Mouse (Mus musculus) MEL (cell line): ENCODE data around the gene Mrpl22. TPM values are rescaled to one million over a fixed set of nuclear protein-coding genes. Genes with fewer than 3 reads are reported as not detected.

Source experiments
- DNase-seq: peaks from one replicate; pipeline ENCODE4 v3.0.0; 2011; ENCODE audit warnings: low read depth, low spot score
- H3K27ac ChIP-seq: 2 replicates; pipeline ENCODE4 v1.5.1; 2012; ENCODE audit warnings: low read depth, mild to moderate bottlenecking, control low read depth, low read length, moderate library complexity; ENCODE audit not compliant: control insufficient read depth
- H3K27me3 ChIP-seq, 2 experiments: fragments of 150-350 bp in 1 of 2; sonication (generic) in 1 of 2; 2 replicates each; pipeline ENCODE4 v1.6.1; 2012; ENCODE audit warnings: low read length in 2 of 2, mild to moderate bottlenecking in 2 of 2, improper control_type of control experiment in 1 of 2, moderate library complexity in 1 of 2; ENCODE audit not compliant: insufficient read depth in 2 of 2, control insufficient read depth in 1 of 2
- H3K36me3 ChIP-seq, 2 experiments: 2 replicates each; pipeline ENCODE4 v1.6.1; 2012 to 2014; ENCODE audit warnings: low read length in 2 of 2, improper control_type of control experiment in 1 of 2, inconsistent platforms in 1 of 2, mild to moderate bottlenecking in 1 of 2; ENCODE audit not compliant: insufficient read depth in 2 of 2, control insufficient read depth in 1 of 2
- H3K4me1 ChIP-seq, 2 experiments: fragments of 150-350 bp in 1 of 2; sonication (generic) in 1 of 2; 2 replicates each; pipeline ENCODE4 v1.6.1; 2012; ENCODE audit warnings: low read length in 2 of 2, improper control_type of control experiment in 1 of 2, mild to moderate bottlenecking in 1 of 2; ENCODE audit not compliant: insufficient read depth in 2 of 2, control insufficient read depth in 1 of 2
- H3K4me3 ChIP-seq, 2 experiments: fragments of 150-350 bp in 1 of 2; sonication (generic) in 1 of 2; 2 replicates each; pipeline ENCODE4 v1.5.1; 2012; ENCODE audit warnings: low read depth in 2 of 2, low read length in 2 of 2, mild to moderate bottlenecking in 2 of 2, moderate library complexity in 2 of 2, control low read depth in 1 of 2, improper control_type of control experiment in 1 of 2; ENCODE audit not compliant: control insufficient read depth in 1 of 2, insufficient read depth in 1 of 2
- H3K79me2 ChIP-seq: 2 replicates; pipeline ENCODE4 v1.6.1; 2012; ENCODE audit warnings: mild to moderate bottlenecking, low read length, moderate library complexity; ENCODE audit not compliant: control insufficient read depth, poor library complexity, insufficient read depth
- H3K9ac ChIP-seq: 2 replicates; pipeline ENCODE4 v1.6.1; 2012; ENCODE audit warnings: low read depth, mild to moderate bottlenecking, control low read depth, low read length, moderate library complexity; ENCODE audit not compliant: control insufficient read depth, poor library complexity, severe bottlenecking
- H3K9me3 ChIP-seq: fragments of 150-350 bp; sonication (generic); replicated peaks from 2 replicates; pipeline ENCODE4 v1.6.1; 2012; ENCODE audit warnings: mild to moderate bottlenecking, low read length, improper control_type of control experiment, moderate library complexity; ENCODE audit not compliant: insufficient read depth
- BHLHE40 ChIP-seq: IDR thresholded peaks from 2 replicates; pipeline ENCODE4 v1.6.1; 2012; ENCODE audit warnings: low read depth, mild to moderate bottlenecking, inconsistent platforms, low read length, improper control_type of control experiment, borderline replicate concordance
- CHD2 ChIP-seq: IDR thresholded peaks from 2 replicates; pipeline ENCODE4 v1.6.1; 2011; ENCODE audit warnings: low read length, improper control_type of control experiment
- CTCF ChIP-seq, 3 experiments: IDR thresholded peaks in 2 of 3; conservative IDR thresholded peaks in 1 of 3; 2 replicates each; pipeline ENCODE4 v1.5.1; 2011 to 2012; ENCODE audit warnings: low read length in 3 of 3, low read depth in 2 of 3, mild to moderate bottlenecking in 2 of 3, improper control_type of control experiment in 1 of 3, inconsistent platforms in 1 of 3, mixed read lengths in 1 of 3, moderate library complexity in 1 of 3; ENCODE audit not compliant: control insufficient read depth in 1 of 3, insufficient read depth in 1 of 3, poor library complexity in 1 of 3, severe bottlenecking in 1 of 3
- E2F4 ChIP-seq: IDR thresholded peaks from 2 replicates; pipeline ENCODE4 v1.6.1; 2011; ENCODE audit warnings: low read depth, low read length, improper control_type of control experiment, borderline replicate concordance
- ELF1 ChIP-seq: IDR thresholded peaks from 2 replicates; pipeline ENCODE4 v1.6.1; 2014; ENCODE audit warnings: low read depth, mild to moderate bottlenecking, inconsistent platforms, low read length, improper control_type of control experiment, moderate library complexity
- EP300 ChIP-seq, 2 experiments: IDR thresholded peaks; 2 replicates each; pipeline ENCODE4 v1.6.1; 2011; ENCODE audit warnings: improper control_type of control experiment in 2 of 2, low read length in 2 of 2, low read depth in 1 of 2, mild to moderate bottlenecking in 1 of 2
- GABPA ChIP-seq: IDR thresholded peaks from 2 replicates; pipeline ENCODE4 v1.6.1; 2012; ENCODE audit warnings: low read depth, mild to moderate bottlenecking, inconsistent platforms, low read length, improper control_type of control experiment, moderate library complexity
- GATA1 ChIP-seq: IDR thresholded peaks from 2 replicates; pipeline ENCODE4 v1.6.1; 2011; ENCODE audit warnings: low read depth, low read length, improper control_type of control experiment
- HCFC1 ChIP-seq: IDR thresholded peaks from 2 replicates; pipeline ENCODE4 v1.6.1; 2012; ENCODE audit warnings: low read depth, mild to moderate bottlenecking, inconsistent platforms, low read length, improper control_type of control experiment, moderate library complexity
- MXI1 ChIP-seq: IDR thresholded peaks from 2 replicates; pipeline ENCODE4 v1.6.1; 2011; ENCODE audit warnings: mild to moderate bottlenecking, low read depth, low read length, improper control_type of control experiment
- NELFE ChIP-seq: IDR thresholded peaks from 2 replicates; pipeline ENCODE4 v1.6.1; 2011; ENCODE audit warnings: low read depth, low read length, improper control_type of control experiment
- RAD21 ChIP-seq: IDR thresholded peaks from 2 replicates; pipeline ENCODE4 v1.6.1; 2011; ENCODE audit warnings: mild to moderate bottlenecking, low read depth, low read length, improper control_type of control experiment
- SIN3A ChIP-seq: IDR thresholded peaks from 2 replicates; pipeline ENCODE4 v1.6.1; 2012; ENCODE audit warnings: low read length, improper control_type of control experiment, inconsistent platforms
- SMC3 ChIP-seq: IDR thresholded peaks from 2 replicates; pipeline ENCODE4 v1.6.1; 2011; ENCODE audit warnings: low read depth, low read length, improper control_type of control experiment
- TAL1 ChIP-seq: IDR thresholded peaks from 2 replicates; pipeline ENCODE4 v1.6.1; 2012; ENCODE audit warnings: mild to moderate bottlenecking, inconsistent platforms, low read length, moderate library complexity, mixed read lengths
- TBP ChIP-seq: IDR thresholded peaks from 2 replicates; pipeline ENCODE4 v1.8.0; 2011; ENCODE audit warnings: low read depth, low read length, improper control_type of control experiment
- TCF12 ChIP-seq: IDR thresholded peaks from 2 replicates; pipeline ENCODE4 v1.6.1; 2014; ENCODE audit warnings: low read depth, mild to moderate bottlenecking, inconsistent platforms, low read length, improper control_type of control experiment, moderate library complexity
- USF1 ChIP-seq: IDR thresholded peaks from 2 replicates; pipeline ENCODE4 v1.6.1; 2014; ENCODE audit warnings: low read depth, mild to moderate bottlenecking, inconsistent platforms, low read length, improper control_type of control experiment, moderate library complexity
- USF2 ChIP-seq, 2 experiments: IDR thresholded peaks; 2 replicates each; pipeline ENCODE4 v1.6.1; 2011 to 2012; ENCODE audit warnings: improper control_type of control experiment in 2 of 2, low read length in 2 of 2, borderline replicate concordance in 1 of 2, inconsistent platforms in 1 of 2, low read depth in 1 of 2, mild to moderate bottlenecking in 1 of 2; ENCODE audit not compliant: insufficient read depth in 1 of 2
- ZMIZ1 ChIP-seq: IDR thresholded peaks from 2 replicates; pipeline ENCODE4 v1.6.1; 2012; ENCODE audit warnings: low read depth, mild to moderate bottlenecking, inconsistent platforms, low read length, improper control_type of control experiment, moderate library complexity
- ZNF384 ChIP-seq: IDR thresholded peaks from 2 replicates; pipeline ENCODE4 v1.6.1; 2012; ENCODE audit warnings: low read depth, mild to moderate bottlenecking, inconsistent platforms, low read length, improper control_type of control experiment
- polyA plus RNA-seq, 2 experiments: library from polyadenylated mRNA; stranded (reverse) in 1 of 2; unstranded in 1 of 2; fragments of >175 nt in 1 of 2; fragments of >200 nt in 1 of 2; gene quantifications; 2 replicates each; pipeline versions ENCODE4 v1.2.1 to v1.2.4; 2012; ENCODE audit warnings: low replicate concordance in 2 of 2, low read depth in 1 of 2; ENCODE audit not compliant: insufficient read length in 2 of 2, insufficient read depth in 1 of 2, missing spikeins in 1 of 2
- total RNA-seq: library from RNA; depleted of rRNA; stranded (reverse); fragments of 300-350 nt; gene quantifications from 2 replicates; pipeline ENCODE4 v1.2.3, GENCODE M21; 2012

Mrpl22 gene
- total and polyA plus RNA-seq, 3 experiments = 144 to 187 TPM; not detected in 1

DNA sequence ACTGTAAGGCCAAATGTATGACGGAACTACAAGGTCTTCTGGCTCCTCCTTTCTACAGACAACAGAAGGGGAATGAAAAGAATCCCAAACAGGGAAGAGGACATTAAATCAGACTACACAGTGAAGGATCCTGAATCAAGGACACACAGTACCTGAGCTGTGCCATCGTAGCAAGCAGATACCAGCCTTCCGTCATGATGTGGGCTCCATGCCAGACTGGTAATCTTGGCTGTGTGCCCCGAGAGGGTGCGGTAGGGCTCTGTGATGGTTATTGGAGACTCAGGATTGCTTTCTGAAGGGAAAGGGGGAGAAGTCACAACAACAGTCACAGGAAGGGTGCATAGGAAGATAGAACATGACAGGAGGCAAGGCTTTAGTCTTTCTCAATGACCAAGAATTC, 25.2 kb upstream of the Mrpl22 start:
- DNase-seq = no peak
- no peak overlapping the region for H3K9ac ChIP-seq
- H3K9me3 ChIP-seq = no peaks in the 10 kb centered on the region
- no peaks in the 10 kb centered on the region for H3K27me3 ChIP-seq
- peaks cover 0 to 21% of the 10 kb centered on the region in 2 experiments; a peak in 2 of 4 replicates for H3K36me3 ChIP-seq
- H3K4me3 ChIP-seq = no peak overlapping the region
- H3K79me2 ChIP-seq = no peaks in the 10 kb centered on the region
- no peak overlapping the region for H3K27ac ChIP-seq
- H3K4me1 ChIP-seq = no peaks in the 10 kb centered on the region
- TF ChIP-seq E2F4 = no peak
- TF ChIP-seq ELF1 = no peak

- H3K27ac ChIP-seq = no peak overlapping the region
- no peak overlapping the region for H3K9ac ChIP-seq
- DNase-seq = no peak
- H3K4me3 ChIP-seq = no peak overlapping the region
- TF ChIP-seq USF1 (no peak), TBP (no peak), ZNF384 (no peak), TAL1 (no peak), BHLHE40 (no peak), ZMIZ1 (no peak), RAD21 (no peak), GABPA (no peak), SIN3A (no peak), USF2 (IDR thresholded peaks at IDR 0.05; ENCODE audit: borderline replicate concordance in 1 of 2, insufficient read depth in 1 of 2, low read depth in 1 of 2, low read length in 2 of 2) (no peak), EP300 (IDR thresholded peaks at IDR 0.05; ENCODE audit: low read depth in 1 of 2, low read length in 2 of 2) (no peak), NELFE (no peak), GATA1 (no peak), ELF1 (no peak), SMC3 (no peak), CHD2 (no peak), CTCF (IDR thresholded peaks at IDR 0.05 in 2 of 3, conservative IDR thresholded peaks at IDR 0.05 in 1 of 3; ENCODE audit: control insufficient read depth in 1 of 3, insufficient read depth in 1 of 3, low read depth in 2 of 3, low read length in 3 of 3, poor library complexity in 1 of 3, severe bottlenecking in 1 of 3) (no peak), MXI1 (no peak), TCF12 (no peak), HCFC1 (no peak)
- TF ChIP-seq, all 39 proteins: peak for 0
- Histone ChIP-seq H3K27me3 (no peaks in the 10 kb centered on the region), H3K9me3 (no peaks in the 10 kb centered on the region), H3K79me2 (no peaks in the 10 kb centered on the region), H3K4me1 (no peaks in the 10 kb centered on the region), H3K36me3 (peaks cover 0 to 44% of the 10 kb centered on the region in 2 experiments; a peak in 2 of 4 replicates)
These were observed 16.0 kb upstream of the Mrpl22 start for GRCm38 (mm10) chr11:58155458-58155857.
